Mouse (Mus musculus) macrophage (primary cell): ENCODE measurements around the gene Pdxdc1. TPM values are rescaled to one million over a fixed set of nuclear protein-coding genes. Genes with fewer than 3 reads are reported as not detected.
"Not testable (repeated sequence)": the region's sequence is repeated elsewhere in the genome, so short reads cannot be mapped to it uniquely, and the experiment has no call there.

Experiments
- H3K27ac ChIP-seq: fragments of 350-480 bp; formaldehyde crosslinking; 2 replicates; pipeline ENCODE4 v1.9.0; 2021
- H3K36me3 ChIP-seq: fragments of 350-480 bp; formaldehyde crosslinking; 2 replicates; pipeline ENCODE4 v1.9.0; 2021; ENCODE audit errors: inconsistent target
- H3K4me3 ChIP-seq: fragments of 350-480 bp; formaldehyde crosslinking; 2 replicates; pipeline ENCODE4 v1.9.0; 2021; ENCODE audit errors: inconsistent target
- H3K79me2 ChIP-seq: fragments of 350-480 bp; formaldehyde crosslinking; 2 replicates; pipeline ENCODE4 v1.9.0; 2021; ENCODE audit errors: inconsistent target
- WGBS: methylation state at CpG from one replicate; pipeline ENCODE4 v1.1.7; 2026; ENCODE audit warnings: inconsistent platforms; ENCODE audit not compliant: missing documents; 5-methylcytosine and 5-hydroxymethylcytosine counted together
- polyA plus RNA-seq: library from polyadenylated mRNA; stranded (reverse); fragments of 250-400 nt; gene quantifications from 3 replicates; pipeline ENCODE4 v1.2.4, GENCODE M21; 2018; ENCODE audit warnings: inconsistent platforms

Gene Pdxdc1
- polyA plus RNA-seq, 1 experiment from 2014 or later: 137 TPM

DNA sequence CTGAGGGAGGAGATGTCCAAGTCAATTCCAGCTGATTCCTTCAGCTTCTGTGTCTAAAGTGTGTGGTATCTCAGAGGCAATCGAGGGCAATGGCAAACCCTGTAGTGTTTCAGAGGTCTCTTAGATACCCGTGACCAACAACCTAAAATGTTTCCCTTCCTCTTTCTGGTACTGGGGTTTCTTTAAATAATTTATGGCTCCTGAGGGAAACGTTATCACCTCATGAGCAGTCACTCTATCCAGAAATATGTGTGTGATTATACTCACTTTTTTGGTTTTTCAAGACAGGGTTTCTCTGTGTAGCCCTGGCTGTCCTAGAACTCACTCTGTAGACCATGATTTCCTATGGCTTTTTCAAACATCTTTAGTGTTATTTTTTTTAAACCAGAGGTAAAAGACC, 4.4 kb upstream of the Pdxdc1 start:
- H3K36me3 ChIP-seq: no peaks in the 10 kb centered on the region
- H3K79me2 ChIP-seq: peaks cover 28% of the 10 kb centered on the region
- WGBS: 25% methylated on average over 3 of the region's 3 CpGs
- H3K27ac ChIP-seq: no peak overlapping the region
- H3K4me3 ChIP-seq: no peak overlapping the region

DNA sequence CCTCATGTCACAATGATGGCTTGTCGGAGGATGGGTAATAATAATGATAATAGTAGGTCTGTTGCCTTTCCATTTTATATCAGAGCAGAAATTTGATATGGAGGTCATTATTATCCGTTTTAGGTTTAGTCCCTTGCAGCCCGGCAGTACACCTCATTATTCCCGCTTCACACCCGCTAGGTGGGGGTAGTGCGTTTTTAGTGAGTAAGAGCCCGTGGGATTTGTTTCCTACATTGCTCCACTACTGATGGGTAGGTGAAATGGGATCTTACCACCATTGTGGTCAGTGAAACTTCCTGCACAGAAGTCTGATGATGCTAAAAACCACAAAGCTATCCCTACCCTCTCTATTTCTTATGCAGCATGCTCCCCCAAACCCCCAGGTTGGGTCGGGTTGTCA, 557 bp upstream of the Pdxdc1 start:
- WGBS: 0% methylated on average over 8 of the region's 8 CpGs
- H3K4me3 ChIP-seq: peak overlapping the region; percentile 64
- H3K79me2 ChIP-seq: peaks cover 66% of the 10 kb centered on the region
- no peaks in the 10 kb centered on the region for H3K36me3 ChIP-seq
- peak overlapping the region; percentile 78 for H3K27ac ChIP-seq

DNA sequence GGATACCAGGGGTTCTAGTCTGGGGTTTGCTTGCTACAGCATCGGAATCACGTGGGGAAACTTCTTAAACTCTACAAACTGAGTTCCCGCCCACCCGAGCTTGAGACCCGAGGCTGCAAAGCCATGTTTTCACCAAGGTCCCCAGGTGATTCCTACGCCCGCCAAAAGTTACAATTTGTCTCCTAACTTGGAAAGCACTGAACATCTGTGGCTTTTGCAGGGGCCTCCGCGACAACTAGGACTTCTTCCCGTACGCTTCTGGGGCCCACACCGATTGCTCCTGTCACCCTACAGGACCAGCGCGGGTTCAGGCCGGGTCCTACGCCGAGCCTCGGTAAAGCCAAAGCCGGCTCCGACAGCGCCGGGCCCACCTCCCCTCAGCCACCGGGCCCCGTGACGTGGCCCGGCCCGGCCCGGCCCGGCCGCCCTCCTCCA, 517 bp downstream of the Pdxdc1 start:
- Histone ChIP-seq H3K79me2 (peaks cover 77% of the 10 kb centered on the region), H3K27ac (peak overlapping the region; percentile 28; the same call in 1 of the 2 replicates), H3K4me3 (peak overlapping the region; percentile 81), H3K36me3 (no peaks in the 10 kb centered on the region)
- 1% methylated on average over 18 of the region's 30 CpGs for WGBS

DNA sequence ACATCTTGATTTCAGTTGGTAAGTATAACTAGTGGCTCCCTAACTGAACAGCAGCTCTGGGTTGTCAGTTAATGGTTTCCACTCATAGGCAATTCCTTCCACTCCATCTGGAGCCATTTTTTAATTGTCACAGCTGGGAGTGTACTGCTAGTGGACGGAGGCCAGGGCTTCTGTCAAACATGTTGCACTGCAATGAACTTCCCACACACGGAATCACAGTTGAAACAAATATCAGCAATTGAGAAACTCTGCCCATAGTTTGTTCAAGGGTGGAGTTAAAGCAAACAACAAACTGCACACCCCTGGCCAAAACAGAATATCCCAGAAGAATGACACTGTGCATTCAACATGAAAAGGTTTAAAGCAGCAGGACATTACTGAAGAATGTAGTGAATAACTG, 4.0 kb downstream of the Pdxdc1 start:
- H3K27ac ChIP-seq: no peak overlapping the region
- no peaks in the 10 kb centered on the region for H3K36me3 ChIP-seq
- peaks cover 93% of the 10 kb centered on the region for H3K79me2 ChIP-seq
- 86% methylated on average over 2 of the region's 2 CpGs for WGBS
- no peak overlapping the region for H3K4me3 ChIP-seq

DNA sequence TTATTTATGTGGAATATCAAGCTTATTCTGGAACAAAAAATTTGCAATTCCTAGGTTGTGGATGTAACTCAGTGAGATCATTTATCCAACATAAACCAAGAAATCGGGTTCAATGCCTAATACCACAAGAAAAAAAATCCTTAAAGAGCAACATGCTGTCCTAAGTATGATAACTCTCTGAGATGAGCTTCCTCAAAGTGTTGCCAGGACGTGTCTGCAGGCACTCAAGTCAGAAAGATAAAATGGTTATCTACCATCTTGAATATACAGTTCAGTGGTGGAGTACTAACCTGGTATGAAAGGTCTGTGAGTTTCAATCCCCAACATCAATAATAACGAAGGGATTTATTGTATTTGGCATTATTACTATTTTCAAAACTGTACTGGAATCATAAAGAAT, 6.6 kb downstream of the Pdxdc1 start:
- Histone ChIP-seq H3K79me2 (peaks cover 100% of the 10 kb centered on the region), H3K36me3 (no peaks in the 10 kb centered on the region), H3K27ac (no peak overlapping the region), H3K4me3 (no peak overlapping the region)
- WGBS: 93% methylated on average over 3 of the region's 3 CpGs

DNA sequence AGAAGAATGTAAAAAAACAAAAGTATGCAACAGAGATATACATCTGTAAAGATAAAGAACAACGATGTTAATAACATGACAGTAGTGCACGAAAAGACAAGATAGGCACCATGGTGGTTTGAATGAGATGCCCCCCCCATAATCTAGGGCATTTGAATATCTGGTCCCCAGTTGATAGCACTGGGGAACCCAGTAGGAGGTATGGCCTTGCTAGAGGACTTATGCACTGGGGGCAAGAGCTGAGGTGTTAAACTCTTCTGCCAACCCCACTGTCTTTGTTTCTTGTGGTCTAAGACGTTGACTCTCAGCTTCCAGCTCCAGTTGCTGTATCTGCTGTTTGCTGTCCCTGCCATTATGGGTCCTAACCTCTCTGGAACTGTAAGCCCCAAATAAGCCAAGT, 7.2 kb downstream of the Pdxdc1 start:
- H3K79me2 ChIP-seq: peaks cover 100% of the 10 kb centered on the region
- no peak overlapping the region for H3K27ac ChIP-seq
- no peak overlapping the region for H3K4me3 ChIP-seq
- 89% methylated on average over 3 of the region's 3 CpGs for WGBS
- no peaks in the 10 kb centered on the region for H3K36me3 ChIP-seq

DNA sequence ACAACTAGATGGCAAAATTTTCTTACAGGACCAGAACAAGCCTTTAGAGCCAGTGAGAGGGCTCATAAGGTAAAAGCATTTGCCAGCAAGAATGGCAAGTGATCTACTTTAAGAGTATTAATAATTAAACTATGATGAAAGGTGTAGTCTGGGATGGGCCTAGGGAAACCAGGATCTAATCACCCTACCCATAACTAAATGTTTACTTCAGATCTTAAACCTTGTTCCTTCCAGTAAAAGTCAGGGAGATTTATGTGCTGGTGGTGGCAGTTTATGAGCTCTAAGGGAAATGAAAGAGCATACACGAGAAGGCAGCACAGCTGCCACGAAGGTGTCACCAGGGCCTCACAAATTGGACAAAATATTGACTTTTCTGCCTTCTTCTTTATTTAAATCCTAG, 8.8 kb downstream of the Pdxdc1 start:
- 43% methylated on average over 2 of the region's 2 CpGs for WGBS
- no peak overlapping the region for H3K27ac ChIP-seq
- H3K4me3 ChIP-seq: no peak overlapping the region
- peaks cover 100% of the 10 kb centered on the region for H3K79me2 ChIP-seq
- H3K36me3 ChIP-seq: no peaks in the 10 kb centered on the region

DNA sequence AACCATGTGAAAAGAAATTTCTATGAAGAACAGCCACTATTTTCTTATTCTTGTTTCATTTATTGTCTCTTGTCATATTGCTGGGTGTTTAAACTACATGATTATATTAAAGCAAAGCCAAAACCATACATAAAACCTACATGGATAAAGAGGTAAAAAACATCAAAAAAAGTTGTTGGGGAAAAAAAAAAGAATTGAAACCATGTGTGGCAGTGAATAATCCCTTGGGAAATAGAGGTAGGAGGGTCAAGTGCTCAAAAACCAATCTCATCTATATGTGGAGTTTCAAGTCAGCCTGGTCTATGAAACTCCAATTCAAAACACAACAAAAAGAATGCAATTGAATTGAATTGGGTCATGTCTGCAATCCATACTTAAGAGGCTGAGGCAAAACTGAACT, 10.1 kb downstream of the Pdxdc1 start:
- no peak overlapping the region for H3K4me3 ChIP-seq

DNA sequence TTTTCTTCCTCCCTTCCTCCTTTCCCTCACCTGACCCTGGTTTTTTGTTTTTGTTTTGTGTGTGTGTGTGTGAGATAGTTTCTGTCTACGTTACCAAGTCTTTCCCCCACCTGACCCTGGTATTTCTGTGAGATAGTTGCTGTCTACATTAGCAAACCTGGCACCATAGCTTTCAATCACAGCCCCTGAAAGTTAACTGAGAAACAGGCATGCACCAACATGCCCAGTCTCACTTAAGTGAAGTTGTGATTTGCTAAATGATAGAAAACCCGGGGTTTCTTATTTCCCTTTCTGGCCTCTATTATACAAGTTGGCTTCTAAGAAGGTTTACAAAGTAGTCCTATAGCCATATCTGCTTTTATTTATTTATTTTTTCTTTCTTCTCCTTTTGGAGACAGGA, 12.5 kb downstream of the Pdxdc1 start:
- no peak overlapping the region for H3K4me3 ChIP-seq
- H3K79me2 ChIP-seq: peaks cover 95% of the 10 kb centered on the region
- H3K27ac ChIP-seq: no peak overlapping the region
- H3K36me3 ChIP-seq: no peaks in the 10 kb centered on the region
- WGBS: 93% methylated on average over 2 of the region's 2 CpGs

More for the DNA sequence above, 10.1 kb downstream of the Pdxdc1 start:
- Histone ChIP-seq H3K79me2 (peaks cover 100% of the 10 kb centered on the region), H3K27ac (no peak overlapping the region), H3K36me3 (no peaks in the 10 kb centered on the region)

DNA sequence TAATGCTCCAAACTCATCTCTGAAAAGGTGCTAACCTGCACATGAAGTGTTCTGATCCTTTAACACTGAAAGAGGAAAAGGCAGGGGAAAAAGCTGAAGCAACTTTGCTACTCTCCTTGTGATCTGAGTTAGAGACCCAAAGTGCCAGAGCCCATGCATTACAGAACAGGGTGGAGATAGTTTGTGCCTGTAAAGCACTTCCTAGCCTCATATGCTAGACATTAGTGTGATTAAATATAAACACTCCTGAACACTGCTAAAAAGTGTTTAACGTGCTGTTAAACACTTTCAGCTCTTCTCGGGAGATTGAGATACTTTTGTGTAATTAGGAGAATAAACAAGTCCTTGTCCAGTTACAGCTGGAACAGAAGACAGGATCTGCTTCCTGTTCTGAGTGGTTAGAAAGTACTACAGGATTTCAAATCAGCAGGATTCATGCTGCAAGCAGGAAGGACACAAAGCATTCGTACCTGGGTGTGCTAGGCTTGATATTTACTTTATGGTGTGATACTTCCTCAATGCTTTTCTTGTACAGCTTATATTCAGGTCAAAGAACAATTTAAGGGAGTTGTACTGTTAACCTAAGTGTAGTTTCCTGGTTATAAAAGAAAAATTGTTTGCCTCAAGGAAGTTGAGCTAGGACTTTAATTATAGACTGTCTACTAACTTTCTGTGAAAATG, 19.7 kb downstream of the Pdxdc1 start:
- H3K27ac ChIP-seq: no peak overlapping the region
- H3K36me3 ChIP-seq: peaks cover 13% of the 10 kb centered on the region
- H3K79me2 ChIP-seq: peaks cover 30% of the 10 kb centered on the region
- WGBS: 75% methylated on average over 3 of the region's 3 CpGs
- H3K4me3 ChIP-seq: no peak overlapping the region

DNA sequence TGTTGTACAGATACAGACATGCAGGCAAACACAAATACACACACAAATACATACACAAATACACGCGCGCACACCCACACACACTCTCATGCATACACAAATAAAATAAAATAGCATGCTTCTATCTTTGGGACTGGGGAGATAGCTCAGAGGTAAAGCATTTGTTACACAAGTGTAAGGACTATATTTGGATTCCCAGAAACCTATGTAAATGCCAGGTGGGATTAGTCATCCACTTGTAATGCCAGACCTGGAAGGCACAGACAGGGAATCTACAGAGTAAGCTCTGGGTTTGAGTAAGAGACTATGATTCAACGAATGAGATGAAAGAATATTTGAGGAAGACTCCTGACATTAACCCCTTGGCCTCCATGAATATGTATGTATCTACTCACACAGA, 27.4 kb downstream of the Pdxdc1 start:
- H3K27ac ChIP-seq: no peak overlapping the region
- H3K4me3 ChIP-seq: no peak overlapping the region
- no peaks in the 10 kb centered on the region for H3K79me2 ChIP-seq
- WGBS: 100% methylated on average over 4 of the region's 4 CpGs
- H3K36me3 ChIP-seq: peaks cover 48% of the 10 kb centered on the region

DNA sequence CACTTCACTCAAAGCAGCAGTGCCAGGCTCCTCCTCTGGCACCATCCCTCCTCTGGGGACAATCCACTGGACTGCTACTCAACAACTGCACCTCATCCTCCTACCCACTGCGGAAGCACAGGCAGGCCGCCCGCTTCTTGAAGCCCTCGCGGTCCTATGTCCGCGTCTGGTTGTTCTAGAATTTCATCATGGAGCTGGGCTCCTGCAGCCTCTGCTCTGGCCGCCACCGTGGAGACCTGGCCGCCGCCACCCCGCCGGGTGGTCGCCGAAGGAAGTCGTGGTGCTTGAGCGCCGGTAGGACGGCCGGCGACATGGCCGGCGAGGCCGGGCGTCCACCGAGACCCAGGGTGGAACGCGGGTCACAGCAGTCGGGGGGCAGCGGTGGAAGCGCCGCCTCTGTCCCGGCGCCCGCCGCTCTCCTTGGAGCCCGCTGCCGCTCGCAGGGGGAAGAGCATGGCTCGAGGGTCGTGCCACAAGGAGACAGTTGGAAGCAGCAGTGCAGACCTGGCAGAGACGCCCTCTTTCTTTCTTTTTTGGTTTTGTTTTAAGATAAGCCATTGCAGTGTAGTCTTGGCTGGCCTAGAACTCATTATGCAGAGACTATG, 34.9 kb downstream of the Pdxdc1 start:
- no peaks in the 10 kb centered on the region for H3K79me2 ChIP-seq
- H3K27ac ChIP-seq: no peak overlapping the region
- peaks cover 22% of the 10 kb centered on the region for H3K36me3 ChIP-seq
- H3K4me3 ChIP-seq: no peak overlapping the region
- 93% methylated on average over 32 of the region's 42 CpGs for WGBS

DNA sequence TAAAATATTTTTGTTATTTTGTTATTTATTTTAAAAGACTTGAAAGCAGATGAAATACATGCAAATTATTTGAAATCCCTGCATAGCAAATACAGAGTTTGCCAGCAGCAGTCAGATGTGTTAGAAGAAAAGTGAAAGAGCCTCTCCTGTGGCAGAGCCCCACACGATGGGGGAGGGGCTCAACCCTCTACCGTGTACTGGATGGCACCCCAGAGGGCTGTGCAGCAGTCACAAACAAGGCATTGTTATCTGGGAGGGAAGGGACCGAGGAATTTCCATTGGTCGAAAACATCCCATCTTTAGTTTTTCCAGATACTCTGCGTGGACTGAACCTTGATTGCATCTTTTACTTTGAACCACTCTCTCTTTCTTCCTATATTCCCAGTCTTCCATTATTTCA, 35.5 kb downstream of the Pdxdc1 start:
- WGBS: 80% methylated on average over 5 of the region's 5 CpGs
- peaks cover 22% of the 10 kb centered on the region for H3K36me3 ChIP-seq
- not testable (repeated sequence) for H3K27ac ChIP-seq, H3K4me3 ChIP-seq, H3K79me2 ChIP-seq

DNA sequence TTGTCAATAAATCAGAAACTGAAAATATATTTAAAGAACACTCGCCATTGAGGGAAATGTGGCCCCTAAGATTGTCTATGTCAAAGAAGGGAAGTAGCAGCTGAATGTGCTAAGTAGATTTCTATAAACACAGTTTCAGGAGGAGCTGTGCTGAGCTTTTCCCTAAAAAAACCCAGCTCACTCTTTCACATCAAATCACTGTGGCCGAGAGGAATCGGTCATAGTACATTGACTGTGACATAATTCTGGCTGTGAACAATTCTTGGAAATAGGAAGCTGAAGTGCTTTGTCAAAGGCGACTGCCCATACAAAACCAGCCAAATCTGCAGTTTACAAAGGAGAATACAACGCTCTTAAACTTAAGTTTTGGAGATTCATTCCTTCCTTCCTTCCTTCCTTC, 36.3 kb downstream of the Pdxdc1 start:
- WGBS: 51% methylated on average over 5 of the region's 5 CpGs
- Histone ChIP-seq H3K79me2 (no peaks in the 10 kb centered on the region), H3K27ac (peak overlapping the region; percentile 62)

DNA sequence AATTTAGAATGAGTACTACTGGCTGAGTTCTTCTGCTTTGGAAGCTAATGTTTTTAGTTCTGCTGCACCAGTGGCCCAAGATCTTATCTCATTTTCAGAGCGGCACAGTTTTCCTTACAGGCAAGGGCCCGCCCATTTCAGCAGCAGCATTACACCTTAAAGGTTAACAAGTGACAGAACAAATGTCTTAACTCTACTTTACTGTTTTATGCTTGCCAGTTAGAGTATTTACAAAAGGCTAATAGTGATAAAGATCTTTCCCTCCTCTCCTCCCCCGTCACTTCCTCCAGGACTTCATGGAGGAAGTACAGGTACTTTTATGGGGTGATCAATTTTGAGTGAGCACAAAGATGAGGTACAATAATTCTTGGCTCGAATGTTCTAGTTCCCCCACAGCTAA, 36.9 kb downstream of the Pdxdc1 start:
- Histone ChIP-seq H3K4me3 (no peak overlapping the region), H3K79me2 (no peaks in the 10 kb centered on the region), H3K27ac (peak overlapping the region; percentile 62), H3K36me3 (peaks cover 13% of the 10 kb centered on the region)
- 47% methylated on average over 4 of the region's 4 CpGs for WGBS

More for the DNA sequence above, 36.3 kb downstream of the Pdxdc1 start:
- H3K4me3 ChIP-seq: no peak overlapping the region
- H3K36me3 ChIP-seq: peaks cover 14% of the 10 kb centered on the region

DNA sequence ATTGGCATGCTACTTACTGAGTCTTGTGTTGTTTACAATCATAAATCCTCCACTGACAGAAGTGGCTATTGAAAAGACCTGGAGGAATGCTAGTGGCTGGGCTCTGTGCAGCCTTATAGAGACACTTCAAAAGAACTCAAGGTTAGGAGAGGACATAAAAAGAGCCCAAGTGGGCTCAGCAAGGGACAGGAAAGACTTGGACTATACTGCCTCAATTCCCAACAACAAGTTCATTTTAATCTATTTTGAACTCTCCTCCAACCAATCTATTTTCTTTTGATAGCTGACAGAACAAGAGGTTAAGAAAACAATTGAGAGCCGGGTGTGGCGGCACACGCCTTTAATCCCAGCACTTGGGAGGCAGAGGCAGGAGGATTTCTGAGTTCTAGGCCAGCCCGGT, 49.0 kb downstream of the Pdxdc1 start:
- no CpG with 5 or more reads among the region's 4 CpGs for WGBS
- Histone ChIP-seq H3K36me3 (peaks cover 50% of the 10 kb centered on the region), H3K27ac (no peak overlapping the region), H3K79me2 (no peaks in the 10 kb centered on the region), H3K4me3 (no peak overlapping the region)
